Mouse (Mus musculus): Measurements from ENCODE around the gene Prune2.
"Not testable (repeated sequence)": the region's sequence is repeated elsewhere in the genome, so short reads cannot be mapped to it uniquely, and the experiment has no call there.

Gene Prune2

GRCm38 (mm10) chr19:17136677-17137460 lies 181.0 kb downstream of the Prune2 start:
- peak; percentile 37 for DNase-seq

- DNase-seq = no peak
These were observed 181.7 kb downstream of the Prune2 start for GRCm38 (mm10) chr19:17137656-17138055.

DNA sequence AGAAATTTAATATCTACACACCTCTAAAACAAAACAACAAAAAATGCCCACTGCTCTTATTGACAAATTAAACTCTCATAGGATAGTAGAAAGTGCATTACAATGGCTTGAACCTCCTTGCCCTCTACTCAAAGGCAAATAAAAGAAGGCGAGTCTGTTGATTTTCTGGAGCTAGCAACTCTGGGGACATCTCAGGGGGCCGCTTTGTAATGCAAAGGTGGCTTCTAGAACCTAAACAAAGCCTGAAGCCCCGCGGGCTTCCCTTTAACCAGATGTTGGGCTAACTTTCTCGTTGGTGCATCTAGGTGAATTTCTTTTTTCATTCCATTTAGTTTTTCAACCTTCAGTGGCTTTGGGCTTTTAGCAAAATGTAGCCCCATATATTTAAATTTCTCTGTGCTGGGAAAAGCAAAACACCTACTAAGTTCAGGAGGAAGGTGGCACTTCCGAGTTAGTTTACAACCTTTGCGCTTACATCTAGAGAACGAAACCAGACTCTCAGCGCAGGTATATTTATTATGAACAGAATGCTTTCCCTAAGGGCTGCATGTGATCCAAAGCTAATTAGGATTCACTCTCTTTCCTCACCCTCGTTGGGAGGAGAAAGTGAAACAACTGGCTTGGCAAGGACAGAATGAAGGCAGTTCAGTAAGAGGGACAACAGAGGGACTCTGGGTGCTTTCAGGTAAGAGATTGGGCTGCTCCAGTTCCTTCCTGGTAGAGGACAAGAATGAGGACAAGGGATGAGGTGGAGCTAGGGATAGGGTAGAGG lies 182.4 kb downstream of the Prune2 start:
- DNase-seq = no peak

- no peak for DNase-seq
These were observed 184.3 kb downstream of the Prune2 start for GRCm38 (mm10) chr19:17140016-17140914.

DNA sequence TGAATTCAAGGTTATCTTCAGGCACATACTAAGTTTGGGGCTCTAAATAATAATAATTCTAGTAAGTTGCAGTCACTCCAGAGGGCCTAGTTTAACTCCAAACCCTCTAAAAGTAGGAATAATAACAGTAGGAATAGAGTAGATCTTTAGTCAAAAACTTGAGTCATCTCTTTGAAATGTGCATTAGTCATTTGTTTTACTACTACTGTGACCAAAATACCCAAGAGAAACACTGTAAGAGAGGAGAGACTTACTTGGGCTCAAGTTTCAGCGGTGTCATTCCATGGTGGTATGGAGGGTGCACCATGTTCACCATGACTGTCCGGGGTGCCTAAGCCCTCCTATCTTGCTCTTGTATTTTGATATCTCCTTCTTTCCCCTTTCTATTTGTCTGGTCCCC lies 187.3 kb downstream of the Prune2 start:
- DNase-seq = no peak

- no peak for DNase-seq
These were observed 188.3 kb downstream of the Prune2 start for GRCm38 (mm10) chr19:17144205-17144604.

- DNase-seq = no peak
These were observed 194.1 kb downstream of the Prune2 start for GRCm38 (mm10) chr19:17150064-17150463.

DNA sequence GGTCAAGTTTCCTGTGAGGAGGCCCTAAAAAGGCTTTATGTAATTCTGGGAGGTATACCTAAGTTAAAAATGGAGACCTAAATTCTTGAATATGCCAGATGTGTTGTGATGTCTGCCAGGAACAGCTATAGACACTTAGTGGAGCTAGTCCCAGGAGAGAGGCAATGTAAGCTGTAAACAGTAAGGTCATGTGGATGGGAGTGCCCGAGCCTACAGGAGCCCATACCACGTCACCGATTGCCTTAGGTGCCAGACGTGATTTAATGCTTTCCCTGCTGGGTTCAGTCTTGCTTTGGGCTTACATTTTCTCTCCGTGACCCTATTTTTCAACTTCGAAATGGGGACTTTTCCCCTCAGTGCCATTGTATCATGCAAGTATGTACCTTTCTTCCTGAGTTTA lies 195.9 kb downstream of the Prune2 start:
- DNase-seq = no peak

DNA sequence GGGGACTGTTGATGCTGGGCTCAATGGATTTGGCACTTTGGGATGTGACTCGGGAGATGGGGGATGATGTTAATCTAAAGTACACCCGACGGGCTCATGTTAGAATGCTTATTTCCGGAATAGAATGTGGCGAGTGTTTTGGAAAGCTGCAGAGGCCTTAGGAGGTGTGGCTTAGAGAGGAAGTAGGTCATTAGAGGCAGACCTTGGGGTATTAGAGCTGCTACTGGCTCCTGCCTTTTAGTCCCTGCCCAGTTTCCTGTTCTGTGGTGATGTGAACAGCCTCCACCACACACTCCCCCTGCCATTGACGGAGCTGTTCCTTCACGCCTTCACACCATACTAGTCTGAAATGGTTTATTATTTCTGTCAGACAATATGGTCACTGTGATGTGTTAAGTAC lies 196.5 kb downstream of the Prune2 start:
- no peak for DNase-seq

DNA sequence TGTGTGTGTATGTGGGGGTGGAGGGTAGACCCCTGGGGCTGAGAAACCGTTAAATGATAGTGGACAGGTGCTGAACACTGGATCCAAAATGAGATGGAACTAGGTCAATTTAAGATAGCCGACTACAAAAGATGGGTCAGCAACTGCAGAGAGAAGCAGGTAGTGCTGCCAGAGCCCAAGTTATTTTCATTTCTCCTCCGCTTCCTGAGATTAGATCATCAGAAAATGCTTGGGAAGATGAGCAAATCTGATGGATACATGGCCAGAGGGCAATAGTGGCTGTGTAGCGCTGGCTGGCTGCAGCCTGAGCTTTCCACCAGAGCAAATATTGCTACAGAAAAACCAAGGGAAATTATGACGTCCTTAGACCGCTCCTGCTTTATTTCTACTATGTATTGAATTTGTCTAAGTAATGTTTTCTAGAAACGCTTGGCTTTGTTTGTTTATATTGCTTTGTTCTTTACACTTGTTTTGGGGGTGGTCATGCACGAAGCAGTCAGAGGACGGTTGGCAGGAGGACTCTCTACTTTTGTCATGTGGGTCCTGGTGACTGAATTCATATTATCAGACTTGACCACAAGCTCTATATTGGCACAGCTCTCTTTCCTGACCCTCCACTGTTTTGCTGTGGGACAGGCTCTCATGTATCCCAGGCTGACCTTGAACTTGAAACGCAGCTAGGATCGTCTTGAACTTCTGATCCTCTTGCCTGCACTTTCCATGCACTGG lies 198.2 kb downstream of the Prune2 start:
- DNase-seq = no peak

- DNase-seq = no peak
These were observed 199.3 kb downstream of the Prune2 start for GRCm38 (mm10) chr19:17155216-17155615.

DNA sequence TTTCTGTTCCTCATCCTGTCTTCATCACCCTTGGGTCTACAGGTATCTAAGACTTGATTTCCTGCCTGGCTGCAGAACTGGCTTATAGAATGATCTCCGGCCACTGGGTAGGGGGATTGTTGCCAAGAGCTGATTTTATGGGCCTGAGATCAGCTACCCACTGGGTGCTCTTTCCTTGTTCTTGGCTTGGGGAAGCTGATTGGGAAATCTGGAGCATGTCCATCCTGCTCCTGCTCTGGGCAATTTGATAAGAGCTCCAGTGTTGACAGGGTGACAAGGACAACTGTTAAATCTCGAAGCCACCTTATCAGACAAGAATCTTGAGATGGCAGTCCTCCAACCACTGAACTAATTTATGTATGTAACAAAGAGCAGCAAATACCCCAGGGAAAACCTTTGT lies 203.8 kb downstream of the Prune2 start:
- DNase-seq = peak; percentile 7

DNA sequence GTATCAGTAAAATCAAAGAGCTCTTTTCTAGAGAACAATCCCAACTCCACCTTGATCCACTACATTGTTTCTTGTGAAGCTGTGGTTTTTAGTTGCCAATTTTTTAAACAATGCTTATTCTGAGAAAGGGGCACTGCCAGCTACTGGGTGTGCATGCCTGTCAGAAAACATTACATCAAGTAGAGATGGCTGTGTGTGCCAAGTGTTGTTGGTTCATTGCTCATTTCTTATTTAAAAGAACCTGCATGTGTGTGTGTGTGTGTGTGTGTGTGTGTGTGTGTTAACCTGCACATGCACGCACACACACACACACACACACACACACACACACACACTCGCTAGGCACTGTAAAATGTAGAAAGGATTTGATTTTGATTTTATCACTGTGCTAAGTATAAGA lies 204.3 kb downstream of the Prune2 start:
- no peak for DNase-seq

DNA sequence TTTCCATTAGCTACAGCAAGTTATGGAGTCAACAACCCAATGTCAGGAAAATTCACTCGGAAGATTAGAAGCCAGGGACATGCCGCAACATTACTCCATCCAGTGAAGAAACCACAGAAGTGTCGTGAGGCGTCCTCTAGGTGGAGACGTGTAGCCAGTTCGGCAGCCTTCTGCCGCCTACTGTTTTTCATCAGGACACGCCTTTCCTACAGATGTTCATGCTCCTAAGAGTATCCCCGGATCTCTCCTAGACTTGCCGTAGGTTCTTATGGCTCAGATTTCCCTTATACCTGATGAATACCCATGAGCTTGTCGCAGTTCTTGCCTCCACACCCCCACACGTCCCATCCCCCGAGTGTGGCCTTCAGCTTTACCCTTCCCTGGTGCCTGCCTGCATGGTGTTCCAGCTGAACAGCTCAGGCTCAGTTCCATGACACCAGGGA lies 207.6 kb downstream of the Prune2 start:
- peak; percentile 66 for DNase-seq

DNA sequence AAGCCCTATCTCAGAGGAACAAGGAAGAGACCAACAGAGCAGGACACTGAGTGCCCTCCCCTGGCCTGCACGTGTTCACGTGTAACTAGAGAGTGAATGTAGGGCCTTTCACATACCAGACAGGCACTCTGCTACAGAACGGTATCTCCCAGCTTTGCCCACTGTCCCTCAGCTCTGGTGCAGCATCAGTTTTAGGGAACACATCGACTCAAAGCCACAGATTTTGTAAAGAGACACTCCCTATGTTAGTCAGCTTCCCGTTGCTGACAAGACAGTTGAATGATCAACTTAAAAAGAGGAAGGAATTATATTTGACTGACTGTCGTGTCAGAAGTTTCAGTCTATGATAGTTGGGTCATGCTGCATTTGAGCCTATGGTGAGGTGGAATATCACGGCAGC lies 210.4 kb downstream of the Prune2 start:
- no peak for DNase-seq

- DNase-seq = no peak
These were observed 212.3 kb downstream of the Prune2 start for GRCm38 (mm10) chr19:17168186-17168585.

- peak; percentile 4 for DNase-seq
These were observed 213.8 kb downstream of the Prune2 start for GRCm38 (mm10) chr19:17169746-17170145.

GRCm38 (mm10) chr19:17174501-17174900 lies 218.6 kb downstream of the Prune2 start:
- not testable (repeated sequence) for DNase-seq

DNA sequence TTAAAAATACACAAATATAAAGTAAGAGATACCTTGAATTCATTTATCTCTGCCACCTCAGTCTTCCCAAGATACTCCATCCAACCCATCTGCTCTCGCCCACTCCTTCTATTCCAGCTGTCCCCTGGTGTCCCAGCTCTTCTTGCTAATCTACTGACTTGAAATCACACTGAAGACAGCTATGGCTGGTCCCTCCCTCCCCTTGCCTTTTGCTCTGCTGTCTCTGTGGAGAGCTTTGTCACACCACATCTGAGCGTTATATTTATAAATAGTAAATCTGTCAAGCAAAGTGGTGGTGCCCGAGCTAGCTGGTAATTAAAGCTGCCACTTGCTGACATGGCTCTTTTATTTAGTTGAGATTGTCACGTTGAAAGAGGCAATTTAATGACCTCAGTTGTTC lies 224.6 kb downstream of the Prune2 start:
- no peak for DNase-seq

DNA sequence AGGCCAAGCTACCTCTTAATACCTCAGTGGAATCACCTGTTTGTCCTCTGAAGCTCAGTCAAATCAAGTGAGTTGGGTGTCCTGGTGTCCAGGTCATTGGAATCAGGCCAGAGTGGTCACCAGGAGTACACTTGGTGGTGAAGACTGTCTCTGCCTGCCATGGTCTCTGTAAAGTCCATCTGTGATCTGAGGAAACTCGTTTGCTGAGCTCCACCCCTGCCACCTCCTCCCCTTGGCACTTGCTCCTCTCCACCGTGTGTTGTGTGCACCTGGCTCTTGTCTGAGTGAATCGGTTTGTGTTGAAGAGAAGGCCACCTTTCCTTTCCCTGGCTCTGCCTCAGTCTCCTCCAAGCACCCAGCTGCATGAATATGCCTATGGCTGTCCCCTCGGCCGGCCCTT lies 238.8 kb downstream of the Prune2 start:
- DNase-seq = no peak

DNA sequence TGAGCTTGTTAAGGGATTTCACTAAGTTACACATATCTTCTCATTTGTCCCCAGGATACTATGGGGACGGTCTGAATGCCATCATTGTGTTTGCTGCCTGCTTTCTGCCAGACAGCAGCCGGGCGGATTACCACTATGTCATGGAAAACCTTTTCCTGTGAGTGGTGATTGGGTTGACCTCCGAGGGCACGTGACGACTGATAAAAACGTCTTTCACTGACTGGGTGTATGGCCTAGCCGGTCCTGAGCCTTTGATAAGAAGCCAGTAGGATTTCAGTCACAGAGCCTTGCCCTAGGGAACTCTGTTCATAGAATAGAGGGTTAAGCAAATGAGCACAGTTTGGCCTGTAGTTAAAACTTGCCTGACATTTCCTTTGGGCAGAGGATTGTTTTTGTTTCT lies 243.1 kb downstream of the Prune2 start:
- no peak for DNase-seq

DNA sequence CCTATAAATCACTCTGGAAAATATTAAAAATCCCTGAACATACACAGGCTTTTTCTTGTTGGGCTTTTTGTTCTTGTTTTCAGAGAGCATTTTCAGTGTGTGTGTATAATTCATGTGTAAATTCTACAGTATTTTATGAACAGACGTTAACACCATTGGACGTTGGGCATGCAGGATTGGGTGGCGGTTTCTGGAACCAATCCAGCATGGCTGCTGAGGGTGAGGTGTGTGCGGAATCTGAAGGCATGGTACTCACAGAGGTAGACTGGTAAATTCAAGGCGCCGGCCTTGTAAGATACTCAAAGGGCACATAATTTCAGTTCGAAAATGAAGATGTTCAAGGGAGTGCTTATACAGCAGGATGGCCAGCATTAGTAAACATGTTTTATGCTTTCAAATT lies 251.2 kb downstream of the Prune2 start:
- no peak for DNase-seq
